Mouse (Mus musculus): ENCODE measurements around the gene Spats2l. TPM values are rescaled to one million over a fixed set of nuclear protein-coding genes. Genes with fewer than 3 reads are reported as not detected.

Spats2l gene
- polyA plus RNA-seq, 1 experiment from 2014 or later = 73.1 TPM

GRCm38 (mm10) chr1:57942215-57942614 is 168.3 kb downstream of the Spats2l start:
- no peaks in the 10 kb centered on the region for H3K4me1 ChIP-seq (ENCODE audit: insufficient read depth, low read depth, low read length)
- no peak overlapping the region for H3K27ac ChIP-seq (ENCODE audit: low read length)
- no peak for ATAC-seq
- no peak for DNase-seq (ENCODE audit: low spot score)
- no peak overlapping the region for H3K4me3 ChIP-seq (ENCODE audit: low read depth, low read length)
- H3K4me2 ChIP-seq (replicated peaks; ENCODE audit: low read depth, low read length) = no peak overlapping the region
- WGBS = 81% methylated on average over 6 of the region's 6 CpGs
- no peak for TF ChIP-seq CTCF (IDR thresholded peaks at IDR 0.05)
- TF ChIP-seq EP300 (IDR thresholded peaks at IDR 0.05) = no peak
- H3K9ac ChIP-seq (replicated peaks; ENCODE audit: low read depth) = no peak overlapping the region
- no peaks in the 10 kb centered on the region for H3K27me3 ChIP-seq (replicated peaks; ENCODE audit: insufficient read depth, low read length)
- no peaks in the 10 kb centered on the region for H3K36me3 ChIP-seq (ENCODE audit: insufficient read depth, low read length)
- H3K9me3 ChIP-seq (ENCODE audit: low read length) = no peaks in the 10 kb centered on the region

- no peaks in the 10 kb centered on the region for H3K36me3 ChIP-seq (ENCODE audit: insufficient read depth, low read length)
- WGBS = 5% methylated on average over 2 of the region's 2 CpGs
- ATAC-seq = peak; percentile 61
- DNase-seq (ENCODE audit: low spot score) = peak; percentile 48
- peak overlapping the region; percentile 4; the same call in 1 of the 2 replicates for H3K27ac ChIP-seq (ENCODE audit: low read length)
- no peaks in the 10 kb centered on the region for H3K9me3 ChIP-seq (ENCODE audit: low read length)
- no peaks in the 10 kb centered on the region for H3K4me1 ChIP-seq (ENCODE audit: insufficient read depth, low read depth, low read length)
- H3K4me2 ChIP-seq (replicated peaks; ENCODE audit: low read depth, low read length) = no peak overlapping the region
- H3K9ac ChIP-seq (replicated peaks; ENCODE audit: low read depth) = no peak overlapping the region
- H3K4me3 ChIP-seq (ENCODE audit: low read depth, low read length) = no peak overlapping the region
- TF ChIP-seq EP300 (IDR thresholded peaks at IDR 0.05) = peak; percentile 30; the same call in 1 of the 2 replicates
- no peak for TF ChIP-seq CTCF (IDR thresholded peaks at IDR 0.05)
- H3K27me3 ChIP-seq (replicated peaks; ENCODE audit: insufficient read depth, low read length) = no peaks in the 10 kb centered on the region
Measured at GRCm38 (mm10) chr1:57947552-57948347, 173.8 kb downstream of the Spats2l start.

- H3K9ac ChIP-seq (replicated peaks; ENCODE audit: low read depth) = no peak overlapping the region
- H3K4me1 ChIP-seq (ENCODE audit: insufficient read depth, low read depth, low read length) = no peaks in the 10 kb centered on the region
- H3K4me2 ChIP-seq (replicated peaks; ENCODE audit: low read depth, low read length) = no peak overlapping the region
- no peak overlapping the region for H3K27ac ChIP-seq (ENCODE audit: low read length)
- no peaks in the 10 kb centered on the region for H3K9me3 ChIP-seq (ENCODE audit: low read length)
- no peak for ATAC-seq
- WGBS = 8% methylated on average over 1 of the region's 1 CpGs
- H3K36me3 ChIP-seq (ENCODE audit: insufficient read depth, low read length) = no peaks in the 10 kb centered on the region
- no peak overlapping the region for H3K4me3 ChIP-seq (ENCODE audit: low read depth, low read length)
- peak; percentile 31 for DNase-seq (ENCODE audit: low spot score)
- H3K27me3 ChIP-seq (replicated peaks; ENCODE audit: insufficient read depth, low read length) = no peaks in the 10 kb centered on the region
- TF ChIP-seq CTCF (IDR thresholded peaks at IDR 0.05) (peak; percentile 80), EP300 (IDR thresholded peaks at IDR 0.05) (no peak)
Measured at GRCm38 (mm10) chr1:57949195-57949594, 175.2 kb downstream of the Spats2l start.

- H3K27me3 ChIP-seq (replicated peaks; ENCODE audit: insufficient read depth, low read length) = no peaks in the 10 kb centered on the region
- no peaks in the 10 kb centered on the region for H3K4me1 ChIP-seq (ENCODE audit: insufficient read depth, low read depth, low read length)
- TF ChIP-seq CTCF (IDR thresholded peaks at IDR 0.05) = no peak
- 87% methylated on average over 5 of the region's 5 CpGs for WGBS
- no peaks in the 10 kb centered on the region for H3K9me3 ChIP-seq (ENCODE audit: low read length)
- DNase-seq (ENCODE audit: low spot score) (no peak), ATAC-seq (no peak)
- H3K4me3 ChIP-seq (ENCODE audit: low read depth, low read length) = no peak overlapping the region
- H3K9ac ChIP-seq (replicated peaks; ENCODE audit: low read depth) = no peak overlapping the region
- no peak overlapping the region for H3K4me2 ChIP-seq (replicated peaks; ENCODE audit: low read depth, low read length)
- H3K36me3 ChIP-seq (ENCODE audit: insufficient read depth, low read length) = no peaks in the 10 kb centered on the region
- H3K27ac ChIP-seq (ENCODE audit: low read length) = no peak overlapping the region
Measured at GRCm38 (mm10) chr1:57949716-57950115, 175.8 kb downstream of the Spats2l start.

GRCm38 (mm10) chr1:57952509-57952908 is 178.5 kb downstream of the Spats2l start:
- Histone ChIP-seq H3K4me3 (ENCODE audit: low read depth, low read length) (no peak overlapping the region), H3K36me3 (ENCODE audit: insufficient read depth, low read length) (0 out of 2 replicates have a peak, but pooled peaks cover 3% of the 10 kb centered on the region), H3K9ac (replicated peaks; ENCODE audit: low read depth) (no peak overlapping the region), H3K4me1 (ENCODE audit: insufficient read depth, low read depth, low read length) (no peaks in the 10 kb centered on the region), H3K4me2 (replicated peaks; ENCODE audit: low read depth, low read length) (no peak overlapping the region), H3K27me3 (replicated peaks; ENCODE audit: insufficient read depth, low read length) (no peaks in the 10 kb centered on the region), H3K9me3 (ENCODE audit: low read length) (no peaks in the 10 kb centered on the region), H3K27ac (ENCODE audit: low read length) (no peak overlapping the region)
- DNase-seq (ENCODE audit: low spot score) (no peak), ATAC-seq (no peak)
- no peak for TF ChIP-seq CTCF (IDR thresholded peaks at IDR 0.05)
- no peak for TF ChIP-seq EP300 (IDR thresholded peaks at IDR 0.05)
- 94% methylated on average over 4 of the region's 4 CpGs for WGBS

GRCm38 (mm10) chr1:57953586-57954375 is 179.8 kb downstream of the Spats2l start:
- no peak for ATAC-seq
- Histone ChIP-seq H3K9ac (replicated peaks; ENCODE audit: low read depth) (no peak overlapping the region), H3K27ac (ENCODE audit: low read length) (no peak overlapping the region), H3K36me3 (ENCODE audit: insufficient read depth, low read length) (peaks cover 5% of the 10 kb centered on the region; the same call in 1 of the 2 replicates), H3K4me1 (ENCODE audit: insufficient read depth, low read depth, low read length) (no peaks in the 10 kb centered on the region), H3K27me3 (replicated peaks; ENCODE audit: insufficient read depth, low read length) (no peaks in the 10 kb centered on the region), H3K4me2 (replicated peaks; ENCODE audit: low read depth, low read length) (no peak overlapping the region), H3K4me3 (ENCODE audit: low read depth, low read length) (no peak overlapping the region), H3K9me3 (ENCODE audit: low read length) (no peaks in the 10 kb centered on the region)
- TF ChIP-seq EP300 (IDR thresholded peaks at IDR 0.05) = no peak
- TF ChIP-seq CTCF (IDR thresholded peaks at IDR 0.05) = no peak
- 81% methylated on average over 16 of the region's 16 CpGs for WGBS
- no peak for DNase-seq (ENCODE audit: low spot score)
